Mouse (Mus musculus): ENCODE results near the gene Ech1. TPM values are rescaled to one million over a fixed set of nuclear protein-coding genes. Genes with fewer than 3 reads are reported as not detected.

Gene Ech1
- polyA plus RNA-seq, 2 experiments: 165 to 200 TPM

- H3K4me3 ChIP-seq (replicated peaks; ENCODE audit: low read length): no peak overlapping the region
- 69% methylated on average over 1 of the region's 1 CpGs for WGBS
- no peak overlapping the region for H3K9ac ChIP-seq (ENCODE audit: low read depth, low read length, severe bottlenecking)
- H3K27me3 ChIP-seq (ENCODE audit: control insufficient read depth, insufficient read depth, low read length): no peaks in the 10 kb centered on the region
- H3K4me2 ChIP-seq (replicated peaks; ENCODE audit: low read depth, low read length, severe bottlenecking): no peak overlapping the region
- peaks cover 14% of the 10 kb centered on the region for H3K4me1 ChIP-seq (ENCODE audit: control insufficient read depth, insufficient read depth, low read length)
- ATAC-seq (ENCODE audit: low FRiP score, low read depth) (no peak), DNase-seq (ENCODE audit: low spot score) (no peak)
- no peaks in the 10 kb centered on the region for H3K36me3 ChIP-seq (ENCODE audit: control insufficient read depth, insufficient read depth, low read length)
- no peak for TF ChIP-seq POLR2A (IDR thresholded peaks at IDR 0.05; ENCODE audit: borderline replicate concordance, extremely low read depth, insufficient read depth, insufficient read length)
- no peaks in the 10 kb centered on the region for H3K9me3 ChIP-seq (ENCODE audit: control insufficient read depth, low read length)
- H3K27ac ChIP-seq (replicated peaks; ENCODE audit: low read depth, low read length): no peak overlapping the region
Observed at GRCm38 (mm10) chr7:28847273-28847672, 22.3 kb downstream of the Ech1 start.

GRCm38 (mm10) chr7:28849700-28850236, 24.8 kb downstream of the Ech1 start:
- no peak for TF ChIP-seq POLR2A (IDR thresholded peaks at IDR 0.05; ENCODE audit: borderline replicate concordance, extremely low read depth, insufficient read depth, insufficient read length)
- H3K4me2 ChIP-seq (replicated peaks; ENCODE audit: low read depth, low read length, severe bottlenecking): no peak overlapping the region
- no peaks in the 10 kb centered on the region for H3K9me3 ChIP-seq (ENCODE audit: control insufficient read depth, low read length)
- H3K27me3 ChIP-seq (ENCODE audit: control insufficient read depth, insufficient read depth, low read length): no peaks in the 10 kb centered on the region
- DNase-seq (ENCODE audit: low spot score) (peak; percentile 64), ATAC-seq (ENCODE audit: low FRiP score, low read depth) (peak; percentile 78)
- 19% methylated on average over 1 of the region's 1 CpGs for WGBS
- H3K27ac ChIP-seq (replicated peaks; ENCODE audit: low read depth, low read length): peak overlapping the region; percentile 67
- H3K4me3 ChIP-seq (replicated peaks; ENCODE audit: low read length): no peak overlapping the region
- H3K9ac ChIP-seq (ENCODE audit: low read depth, low read length, severe bottlenecking): peak overlapping the region; percentile 31; the same call in 1 of the 2 replicates
- H3K4me1 ChIP-seq (ENCODE audit: control insufficient read depth, insufficient read depth, low read length): peaks cover 14% of the 10 kb centered on the region
- no peaks in the 10 kb centered on the region for H3K36me3 ChIP-seq (ENCODE audit: control insufficient read depth, insufficient read depth, low read length)

- H3K4me2 ChIP-seq (replicated peaks; ENCODE audit: low read depth, low read length, severe bottlenecking): no peak overlapping the region
- TF ChIP-seq POLR2A (IDR thresholded peaks at IDR 0.05; ENCODE audit: borderline replicate concordance, extremely low read depth, insufficient read depth, insufficient read length): no peak
- H3K9ac ChIP-seq (ENCODE audit: low read depth, low read length, severe bottlenecking): 0 out of 2 replicates have a peak overlapping the region, but pooled peaks have one; percentile 28
- 80% methylated on average over 4 of the region's 4 CpGs for whole genome bisulfite sequencing
- H3K4me1 ChIP-seq (ENCODE audit: control insufficient read depth, insufficient read depth, low read length): peaks cover 14% of the 10 kb centered on the region
- H3K27ac ChIP-seq (replicated peaks; ENCODE audit: low read depth, low read length): peak overlapping the region; percentile 67; the same call in 1 of the 2 replicates
- DNase-seq (ENCODE audit: low spot score): no peak
- H3K4me3 ChIP-seq (replicated peaks; ENCODE audit: low read length): no peak overlapping the region
- no peaks in the 10 kb centered on the region for H3K9me3 ChIP-seq (ENCODE audit: control insufficient read depth, low read length)
- no peaks in the 10 kb centered on the region for H3K36me3 ChIP-seq (ENCODE audit: control insufficient read depth, insufficient read depth, low read length)
- H3K27me3 ChIP-seq (ENCODE audit: control insufficient read depth, insufficient read depth, low read length): no peaks in the 10 kb centered on the region
- no peak for ATAC-seq (ENCODE audit: low FRiP score, low read depth)
Observed at GRCm38 (mm10) chr7:28850642-28851041, 25.6 kb downstream of the Ech1 start.

- Histone ChIP-seq H3K27me3 (ENCODE audit: control insufficient read depth, insufficient read depth, low read length) (no peaks in the 10 kb centered on the region), H3K9ac (ENCODE audit: low read depth, low read length, severe bottlenecking) (no peak overlapping the region), H3K36me3 (ENCODE audit: control insufficient read depth, insufficient read depth, low read length) (no peaks in the 10 kb centered on the region), H3K4me1 (ENCODE audit: control insufficient read depth, insufficient read depth, low read length) (peaks cover 12% of the 10 kb centered on the region), H3K27ac (replicated peaks; ENCODE audit: low read depth, low read length) (no peak overlapping the region), H3K4me2 (replicated peaks; ENCODE audit: low read depth, low read length, severe bottlenecking) (no peak overlapping the region), H3K9me3 (ENCODE audit: control insufficient read depth, low read length) (0 out of 2 replicates have a peak, but pooled peaks cover 3% of the 10 kb centered on the region), H3K4me3 (replicated peaks; ENCODE audit: low read length) (no peak overlapping the region)
- DNase-seq (ENCODE audit: low spot score) (no peak), ATAC-seq (ENCODE audit: low FRiP score, low read depth) (no peak)
- TF ChIP-seq POLR2A (IDR thresholded peaks at IDR 0.05; ENCODE audit: borderline replicate concordance, extremely low read depth, insufficient read depth, insufficient read length): no peak
- 90% methylated on average over 2 of the region's 2 CpGs for WGBS
Observed at GRCm38 (mm10) chr7:28859953-28860352, 34.9 kb downstream of the Ech1 start.

- Histone ChIP-seq H3K4me3 (replicated peaks; ENCODE audit: low read length) (no peak overlapping the region), H3K27me3 (ENCODE audit: control insufficient read depth, insufficient read depth, low read length) (no peaks in the 10 kb centered on the region)
- no peak for ATAC-seq (ENCODE audit: low FRiP score, low read depth)
Observed at GRCm38 (mm10) chr7:28860898-28861297, 35.9 kb downstream of the Ech1 start.

More at GRCm38 (mm10) chr7:28860898-28861297, 35.9 kb downstream of the Ech1 start:
- H3K4me1 ChIP-seq (ENCODE audit: control insufficient read depth, insufficient read depth, low read length): peaks cover 12% of the 10 kb centered on the region
- no peak for TF ChIP-seq POLR2A (IDR thresholded peaks at IDR 0.05; ENCODE audit: borderline replicate concordance, extremely low read depth, insufficient read depth, insufficient read length)
- no peaks in the 10 kb centered on the region for H3K36me3 ChIP-seq (ENCODE audit: control insufficient read depth, insufficient read depth, low read length)
- no peak overlapping the region for H3K4me2 ChIP-seq (replicated peaks; ENCODE audit: low read depth, low read length, severe bottlenecking)
- H3K9ac ChIP-seq (ENCODE audit: low read depth, low read length, severe bottlenecking): no peak overlapping the region
- 0 out of 2 replicates have a peak, but pooled peaks cover 3% of the 10 kb centered on the region for H3K9me3 ChIP-seq (ENCODE audit: control insufficient read depth, low read length)
- whole genome bisulfite sequencing: 87% methylated on average over 6 of the region's 6 CpGs
- no peak overlapping the region for H3K27ac ChIP-seq (replicated peaks; ENCODE audit: low read depth, low read length)
- no peak for DNase-seq (ENCODE audit: low spot score)
